Mouse (Mus musculus) stomach, postnatal 0 days (tissue): ENCODE measurements around the gene Gm10985.

ENCODE experiments used
- CTCF ChIP-seq: IDR thresholded peaks from 2 replicates; pipeline ENCODE4 v1.5.1; 2016; ENCODE audit warnings: antibody characterized with exemption, low read depth, mild to moderate bottlenecking, moderate library complexity
- EP300 ChIP-seq: optimal IDR thresholded peaks from 2 replicates; pipeline ENCODE3; 2016; ENCODE audit warnings: antibody characterized with exemption

- no peak for TF ChIP-seq CTCF
- no peak for TF ChIP-seq EP300
Measured at GRCm38 (mm10) chr3:53871596-53871995, 26.7 kb downstream of the Gm10985 start.
